Mouse (Mus musculus) midbrain, embryonic 15.5 days (tissue): ENCODE results near the gene Rora. TPM values are rescaled to one million over a fixed set of nuclear protein-coding genes. Genes with fewer than 3 reads are reported as not detected.

ENCODE experiments used
- ATAC-seq: fragments of 200-750 bp; cut with Nextera tagmentation; replicated peaks from 2 replicates; pipeline ENCODE4 v1.8.0; 2017; ENCODE audit warnings: moderate TSS enrichment
- H3K27ac ChIP-seq: fragments of 300-500 bp; sonication (generic); 2 replicates; pipeline ENCODE4 v1.5.1; 2015; ENCODE audit warnings: mild to moderate bottlenecking, inconsistent platforms
- H3K27me3 ChIP-seq: fragments of 300-500 bp; sonication (generic); replicated peaks from 2 replicates; pipeline ENCODE4 v1.6.1; 2015; ENCODE audit warnings: inconsistent platforms
- H3K36me3 ChIP-seq: fragments of 300-500 bp; sonication (generic); replicated peaks from 2 replicates; pipeline ENCODE4 v1.6.1; 2015; ENCODE audit warnings: inconsistent platforms
- H3K4me1 ChIP-seq: fragments of 300-500 bp; sonication (generic); 2 replicates; pipeline ENCODE4 v1.6.1; 2015; ENCODE audit warnings: inconsistent platforms
- H3K4me2 ChIP-seq: fragments of 300-500 bp; sonication (generic); 2 replicates; pipeline ENCODE4 v1.6.1; 2015; ENCODE audit warnings: inconsistent platforms, mild to moderate bottlenecking, moderate library complexity
- H3K4me3 ChIP-seq: fragments of 300-500 bp; sonication (generic); 2 replicates; pipeline ENCODE4 v1.5.1; 2015; ENCODE audit warnings: mild to moderate bottlenecking, inconsistent platforms
- H3K9ac ChIP-seq: fragments of 300-500 bp; sonication (generic); 2 replicates; pipeline ENCODE4 v1.6.1; 2015; ENCODE audit warnings: mild to moderate bottlenecking, inconsistent platforms
- H3K9me3 ChIP-seq: fragments of 300-500 bp; sonication (generic); 2 replicates; pipeline ENCODE4 v1.6.1; 2016; ENCODE audit warnings: inconsistent platforms
- WGBS: fragments of 180-500 bp; shearing (Covaris S2); methylation state at CpG from one replicate; pipeline ENCODE4 v1.1.7; 2015; ENCODE audit warnings: mixed read lengths; 5-methylcytosine and 5-hydroxymethylcytosine counted together
- polyA plus RNA-seq: library from polyadenylated mRNA; unstranded; fragments of >200 nt; fragmentation: Nextera tagmentation; extraction: Ambion mirVana; gene quantifications from 2 replicates; pipeline ENCODE4 v1.2.1, GENCODE M21; 2015

Gene Rora
- polyA plus RNA-seq, 1 experiment from 2014 or later = 43.9 TPM

DNA sequence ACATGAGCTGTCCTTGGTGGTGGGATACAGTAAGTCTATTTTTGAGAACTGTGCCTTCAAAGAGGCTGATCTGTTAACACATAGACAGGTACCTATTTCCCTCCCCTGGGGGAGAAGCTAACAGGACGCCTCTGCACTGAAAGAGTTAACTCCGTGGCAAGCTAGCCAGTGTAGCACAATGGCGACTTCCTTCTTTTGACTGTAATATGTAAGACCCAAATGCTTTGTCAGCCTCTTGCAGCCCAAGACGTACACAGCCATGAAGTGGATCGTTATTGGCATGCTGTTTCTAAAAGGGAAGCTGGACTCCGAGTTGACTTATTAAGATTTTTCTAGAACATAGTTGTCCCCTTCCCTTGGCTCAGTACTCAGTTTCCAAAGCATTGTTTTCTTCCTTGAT, 229.4 kb downstream of the Rora start:
- no peaks in the 10 kb centered on the region for H3K27me3 ChIP-seq
- no peak overlapping the region for H3K27ac ChIP-seq
- peaks cover 21% of the 10 kb centered on the region for H3K4me1 ChIP-seq
- H3K4me3 ChIP-seq = no peak overlapping the region
- no peak overlapping the region for H3K4me2 ChIP-seq
- 48% methylated on average over 6 of the region's 6 CpGs for WGBS
- no peaks in the 10 kb centered on the region for H3K9me3 ChIP-seq
- no peaks in the 10 kb centered on the region for H3K36me3 ChIP-seq
- no peak for ATAC-seq
- no peak overlapping the region for H3K9ac ChIP-seq

DNA sequence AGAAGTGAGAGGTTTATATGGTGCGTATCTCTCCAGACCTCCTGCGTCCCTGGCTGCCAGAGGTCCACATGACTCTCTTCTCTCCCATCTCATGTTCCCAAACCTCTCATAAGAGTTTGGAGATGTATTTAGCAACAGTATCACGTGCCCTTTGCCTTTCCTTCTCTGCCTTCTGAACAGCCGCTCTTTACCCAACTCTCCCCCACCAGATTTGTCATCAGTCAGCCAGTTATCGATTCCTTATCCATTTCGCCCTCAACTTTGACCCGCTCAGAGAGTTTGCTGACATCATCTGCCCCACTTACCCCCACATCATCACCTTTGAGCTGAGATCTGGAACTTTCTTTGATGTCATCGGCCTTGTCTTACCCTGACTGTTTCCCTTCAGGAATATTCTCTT, 230.1 kb downstream of the Rora start:
- H3K27ac ChIP-seq = no peak overlapping the region
- H3K9me3 ChIP-seq = no peaks in the 10 kb centered on the region
- 95% methylated on average over 8 of the region's 8 CpGs for WGBS
- no peaks in the 10 kb centered on the region for H3K36me3 ChIP-seq
- peaks cover 21% of the 10 kb centered on the region for H3K4me1 ChIP-seq
- ATAC-seq = no peak
- H3K9ac ChIP-seq = no peak overlapping the region
- H3K27me3 ChIP-seq = no peaks in the 10 kb centered on the region
- H3K4me3 ChIP-seq = no peak overlapping the region
- no peak overlapping the region for H3K4me2 ChIP-seq

DNA sequence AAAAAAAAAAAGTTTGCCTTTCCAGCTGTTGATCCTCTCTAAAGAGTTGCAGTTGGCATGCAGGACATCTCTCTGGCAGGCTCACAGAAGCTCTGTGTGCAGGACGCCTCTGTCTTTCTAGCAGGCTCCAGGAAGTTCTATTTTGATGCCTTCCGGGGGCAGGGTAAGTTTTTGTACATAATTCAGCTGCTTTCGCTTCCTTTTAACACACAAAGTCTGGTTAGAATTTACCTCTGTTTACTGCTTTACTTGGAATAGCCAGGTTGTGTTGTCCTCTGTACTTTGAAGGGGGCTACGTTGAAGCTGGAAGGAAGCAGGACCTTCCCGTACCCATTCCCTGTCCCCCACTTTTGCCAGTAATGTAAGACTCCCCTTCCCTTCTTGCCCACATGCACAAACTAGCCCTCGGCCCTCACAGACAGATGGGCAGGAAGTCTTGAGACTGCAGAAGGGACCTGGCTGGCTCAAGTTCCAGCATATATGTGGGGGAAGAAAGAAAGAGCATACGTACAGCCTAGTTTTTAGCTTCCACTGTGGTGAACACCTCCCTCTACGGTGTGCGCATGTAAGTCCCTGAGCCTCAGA, 231.0 kb downstream of the Rora start:
- Histone ChIP-seq H3K27me3 (no peaks in the 10 kb centered on the region), H3K27ac (no peak overlapping the region), H3K9me3 (no peaks in the 10 kb centered on the region), H3K36me3 (no peaks in the 10 kb centered on the region), H3K4me1 (peaks cover 21% of the 10 kb centered on the region), H3K4me2 (no peak overlapping the region), H3K9ac (no peak overlapping the region), H3K4me3 (no peak overlapping the region)
- ATAC-seq = no peak
- WGBS = 85% methylated on average over 9 of the region's 9 CpGs

DNA sequence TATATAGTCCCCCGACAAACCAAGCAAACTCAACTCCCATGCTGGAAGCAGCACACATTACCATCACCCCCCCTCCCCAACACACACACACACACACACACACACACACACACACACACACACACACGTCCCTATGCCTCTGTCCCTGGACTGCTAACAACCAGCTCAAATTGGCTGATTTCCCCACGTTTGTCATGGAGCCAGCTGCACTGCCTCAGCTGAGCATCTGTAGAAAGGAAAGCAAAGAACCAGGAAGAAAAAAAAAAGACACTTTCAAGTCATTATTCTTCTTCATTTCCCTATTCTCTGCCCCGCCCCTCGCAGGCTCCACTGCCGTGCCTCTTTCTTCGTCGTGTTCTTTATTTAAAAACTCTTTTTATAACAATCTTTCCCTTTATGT, 235.1 kb downstream of the Rora start:
- H3K4me3 ChIP-seq = no peak overlapping the region
- no peaks in the 10 kb centered on the region; the same call in 1 of the 2 replicates for H3K4me1 ChIP-seq
- ATAC-seq = peak; percentile 50; the same call in 1 of the 2 replicates
- H3K27ac ChIP-seq = no peak overlapping the region
- H3K9me3 ChIP-seq = no peaks in the 10 kb centered on the region
- WGBS = 32% methylated on average over 8 of the region's 8 CpGs
- H3K27me3 ChIP-seq = no peaks in the 10 kb centered on the region
- no peak overlapping the region for H3K4me2 ChIP-seq
- H3K9ac ChIP-seq = no peak overlapping the region
- H3K36me3 ChIP-seq = no peaks in the 10 kb centered on the region

DNA sequence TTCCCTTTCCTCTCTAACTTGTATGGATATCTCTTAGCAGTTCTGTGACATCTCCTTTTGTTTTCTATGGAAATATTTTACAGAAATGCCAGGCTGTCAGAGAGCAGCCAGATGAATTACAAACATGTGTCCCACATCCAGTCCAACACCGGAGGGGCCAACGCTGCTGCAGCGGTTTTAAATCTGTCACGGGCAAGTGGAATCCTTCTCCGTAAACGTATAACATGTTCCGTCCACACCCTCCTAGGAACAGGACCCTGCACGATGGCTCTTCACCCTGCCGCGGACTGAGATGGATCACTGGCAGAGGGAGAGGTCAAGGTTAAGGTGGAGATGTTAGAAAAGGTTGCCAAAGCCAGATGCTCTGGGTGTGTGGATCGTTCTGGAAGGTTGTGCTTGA, 237.8 kb downstream of the Rora start:
- Histone ChIP-seq H3K4me2 (no peak overlapping the region), H3K36me3 (no peaks in the 10 kb centered on the region), H3K4me3 (no peak overlapping the region), H3K27me3 (no peaks in the 10 kb centered on the region), H3K27ac (no peak overlapping the region), H3K9me3 (no peaks in the 10 kb centered on the region), H3K9ac (no peak overlapping the region), H3K4me1 (no peaks in the 10 kb centered on the region; the same call in 1 of the 2 replicates)
- WGBS = 90% methylated on average over 11 of the region's 11 CpGs
- ATAC-seq = no peak

DNA sequence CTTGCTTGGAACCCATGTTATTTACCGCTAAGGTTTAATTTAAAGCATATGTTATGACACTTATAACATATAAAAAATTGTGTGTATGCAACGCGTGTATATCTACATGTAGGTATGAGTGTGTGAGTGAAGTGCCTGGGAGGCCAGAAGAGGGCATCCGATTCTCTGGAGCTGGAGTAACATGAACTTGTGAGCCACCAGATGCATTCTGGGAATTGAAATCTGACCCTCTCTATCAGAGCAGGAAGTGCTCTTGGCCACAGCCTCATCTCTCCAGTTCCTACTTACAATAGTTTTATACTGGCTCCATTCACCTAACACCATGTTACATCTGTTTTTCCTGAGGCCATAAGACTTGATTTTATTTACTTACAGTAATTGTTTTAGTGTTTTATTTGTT, 238.8 kb downstream of the Rora start:
- Histone ChIP-seq H3K9ac (no peak overlapping the region), H3K4me1 (no peaks in the 10 kb centered on the region; the same call in 1 of the 2 replicates), H3K9me3 (no peaks in the 10 kb centered on the region), H3K27ac (no peak overlapping the region), H3K27me3 (no peaks in the 10 kb centered on the region), H3K36me3 (no peaks in the 10 kb centered on the region), H3K4me3 (no peak overlapping the region), H3K4me2 (no peak overlapping the region)
- 94% methylated on average over 4 of the region's 4 CpGs for WGBS
- no peak for ATAC-seq

DNA sequence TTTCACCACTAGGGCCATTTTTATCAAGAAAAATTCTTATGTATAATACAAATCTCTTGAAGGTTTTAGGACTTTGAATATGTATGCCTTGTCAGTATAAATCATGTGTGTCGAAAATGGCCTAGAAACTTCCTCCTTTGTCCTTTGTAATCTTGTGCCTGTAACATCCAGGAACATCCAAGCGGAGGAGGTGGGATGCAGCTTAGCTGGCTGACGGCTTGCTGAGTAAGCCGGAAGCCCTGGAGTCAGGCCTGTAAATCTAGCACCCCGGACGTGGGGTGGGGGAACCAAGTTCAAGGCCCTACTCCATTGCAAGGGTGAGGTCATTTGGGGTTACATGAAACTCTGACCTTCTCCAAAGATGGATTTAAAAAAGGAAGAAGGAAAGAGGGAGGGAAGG, 239.3 kb downstream of the Rora start:
- Histone ChIP-seq H3K27ac (no peak overlapping the region), H3K4me2 (no peak overlapping the region), H3K4me1 (no peaks in the 10 kb centered on the region; the same call in 1 of the 2 replicates), H3K36me3 (no peaks in the 10 kb centered on the region), H3K4me3 (no peak overlapping the region), H3K9ac (no peak overlapping the region), H3K9me3 (no peaks in the 10 kb centered on the region), H3K27me3 (no peaks in the 10 kb centered on the region)
- ATAC-seq = no peak
- 79% methylated on average over 6 of the region's 6 CpGs for WGBS

DNA sequence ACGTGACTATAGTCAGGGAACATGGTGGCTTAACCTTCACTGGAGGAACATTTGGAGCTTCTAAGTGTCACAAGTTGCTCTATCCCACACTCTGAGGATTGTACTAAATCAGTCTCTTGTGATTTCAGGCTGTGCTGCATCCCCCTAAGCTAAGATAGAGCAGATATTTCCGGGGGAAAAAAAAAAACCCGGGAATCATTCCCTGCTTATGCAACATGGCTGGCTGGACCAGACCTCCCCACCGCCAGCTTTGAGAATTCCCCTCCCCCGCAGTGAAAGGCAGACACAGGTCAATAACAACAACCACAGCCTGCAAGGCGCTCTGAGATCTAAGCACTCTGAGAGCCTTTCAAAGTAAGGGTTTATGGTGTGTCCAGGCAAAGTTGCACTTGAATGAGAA, 244.7 kb downstream of the Rora start:
- no peaks in the 10 kb centered on the region for H3K9me3 ChIP-seq
- no peak overlapping the region for H3K27ac ChIP-seq
- no peaks in the 10 kb centered on the region for H3K36me3 ChIP-seq
- 72% methylated on average over 6 of the region's 6 CpGs for WGBS
- H3K4me1 ChIP-seq = no peaks in the 10 kb centered on the region; the same call in 1 of the 2 replicates
- ATAC-seq = no peak
- no peak overlapping the region for H3K4me3 ChIP-seq
- no peak overlapping the region for H3K4me2 ChIP-seq
- H3K27me3 ChIP-seq = no peaks in the 10 kb centered on the region
- no peak overlapping the region for H3K9ac ChIP-seq

DNA sequence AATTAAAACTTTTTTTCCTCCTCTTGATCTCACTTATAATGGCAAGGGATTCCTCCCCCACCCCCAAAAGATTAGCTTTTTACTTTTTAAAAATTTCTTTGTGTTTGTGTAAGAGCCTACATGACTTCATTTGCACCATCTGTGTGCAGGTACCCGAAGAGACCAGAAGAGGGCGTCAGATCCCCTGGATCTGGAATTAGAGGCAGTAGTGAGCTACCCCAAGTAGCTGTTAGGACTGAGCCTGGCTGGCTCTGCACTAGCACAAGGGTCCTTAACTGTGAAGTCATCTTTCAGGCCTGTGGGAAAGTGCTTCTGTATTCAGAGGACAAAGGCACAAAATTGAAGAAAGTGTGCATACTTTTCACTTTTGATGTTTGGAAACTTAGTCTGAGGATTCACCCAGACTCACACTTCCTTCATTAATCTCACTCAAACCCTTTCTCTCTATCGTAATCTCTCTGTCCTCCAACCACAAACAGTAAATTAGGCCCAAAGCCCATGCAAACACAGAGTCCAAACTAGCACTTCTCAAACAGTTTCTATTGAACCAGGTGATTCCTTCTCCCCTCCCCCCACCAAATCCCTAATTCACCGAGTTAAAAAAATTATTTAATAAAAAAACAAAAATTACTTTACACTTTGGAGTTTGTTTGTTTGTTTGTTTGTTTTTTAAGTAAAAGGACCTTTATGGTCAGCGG, 246.1 kb downstream of the Rora start:
- Histone ChIP-seq H3K4me1 (no peaks in the 10 kb centered on the region; the same call in 1 of the 2 replicates), H3K27me3 (no peaks in the 10 kb centered on the region), H3K36me3 (no peaks in the 10 kb centered on the region), H3K9me3 (no peaks in the 10 kb centered on the region), H3K27ac (no peak overlapping the region), H3K4me3 (no peak overlapping the region), H3K4me2 (no peak overlapping the region), H3K9ac (no peak overlapping the region)
- no peak for ATAC-seq
- 84% methylated on average over 5 of the region's 5 CpGs for WGBS

DNA sequence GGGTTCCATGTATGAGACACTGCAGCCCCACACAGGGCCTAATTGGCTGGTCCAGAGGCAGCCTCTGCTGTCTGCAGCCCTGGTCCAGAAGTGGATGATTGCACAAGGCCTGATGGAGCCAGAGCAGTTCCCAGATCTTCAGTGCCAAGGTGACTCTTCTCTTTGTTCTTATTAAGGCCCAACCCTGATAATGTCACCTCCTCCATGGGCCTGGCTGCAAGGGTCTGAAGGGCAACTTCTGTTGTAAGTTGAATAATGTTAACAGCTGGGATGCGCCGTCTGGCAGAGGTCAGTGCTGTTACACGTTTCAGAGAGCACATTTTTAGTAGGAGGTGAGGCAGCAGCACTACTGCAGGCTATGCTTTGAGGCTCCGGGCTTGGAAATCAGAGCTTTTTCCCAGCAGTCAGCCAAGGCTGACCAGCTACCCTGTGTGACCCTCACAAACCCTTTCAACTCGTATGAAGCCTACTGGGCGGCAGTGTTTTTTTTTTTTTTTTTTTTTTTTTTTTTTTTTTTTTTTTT, 252.8 kb downstream of the Rora start:
- H3K4me2 ChIP-seq = no peak overlapping the region
- WGBS = 71% methylated on average over 6 of the region's 6 CpGs
- no peak overlapping the region for H3K9ac ChIP-seq
- no peaks in the 10 kb centered on the region for H3K27me3 ChIP-seq
- H3K27ac ChIP-seq = no peak overlapping the region
- no peaks in the 10 kb centered on the region for H3K4me1 ChIP-seq
- ATAC-seq = no peak
- H3K36me3 ChIP-seq = no peaks in the 10 kb centered on the region
- no peaks in the 10 kb centered on the region for H3K9me3 ChIP-seq
- no peak overlapping the region for H3K4me3 ChIP-seq

DNA sequence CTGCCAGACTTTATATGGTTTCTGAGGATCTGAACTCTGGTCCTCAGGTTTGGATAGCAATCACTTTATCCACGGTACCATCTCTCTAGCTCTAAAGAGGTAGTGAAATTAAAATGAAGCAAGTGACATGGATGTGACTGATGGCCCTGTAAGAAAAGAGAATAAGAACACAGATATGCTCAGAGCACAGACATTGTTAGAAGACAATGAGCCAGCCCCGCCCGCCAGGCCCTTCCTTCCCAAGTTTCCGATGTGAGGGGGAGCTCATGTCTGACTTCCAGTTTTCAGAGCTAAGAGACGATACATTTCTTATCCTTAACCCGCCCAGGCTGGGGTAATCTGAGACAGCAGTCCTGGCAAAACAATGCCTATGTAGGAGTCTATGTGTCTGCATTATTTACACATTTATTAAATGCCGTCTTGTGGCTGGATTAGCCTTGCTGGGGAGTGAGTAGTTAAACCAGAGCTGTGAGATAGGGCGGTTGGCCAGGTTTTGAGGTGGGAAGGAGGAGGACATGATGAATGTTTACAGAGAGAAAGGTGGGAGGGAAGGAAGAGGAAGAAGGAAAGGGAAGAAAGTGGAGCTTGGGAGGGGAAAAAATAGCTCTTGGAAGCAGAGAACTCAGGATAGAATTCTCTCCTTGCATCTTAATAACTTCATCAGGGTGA, 259.0 kb downstream of the Rora start:
- no peaks in the 10 kb centered on the region for H3K27me3 ChIP-seq
- 43% methylated on average over 8 of the region's 8 CpGs for WGBS
- H3K4me3 ChIP-seq = no peak overlapping the region
- no peak overlapping the region for H3K9ac ChIP-seq
- H3K9me3 ChIP-seq = no peaks in the 10 kb centered on the region
- peaks cover 9% of the 10 kb centered on the region for H3K4me1 ChIP-seq
- no peaks in the 10 kb centered on the region for H3K36me3 ChIP-seq
- no peak for ATAC-seq
- H3K27ac ChIP-seq = no peak overlapping the region
- no peak overlapping the region for H3K4me2 ChIP-seq

DNA sequence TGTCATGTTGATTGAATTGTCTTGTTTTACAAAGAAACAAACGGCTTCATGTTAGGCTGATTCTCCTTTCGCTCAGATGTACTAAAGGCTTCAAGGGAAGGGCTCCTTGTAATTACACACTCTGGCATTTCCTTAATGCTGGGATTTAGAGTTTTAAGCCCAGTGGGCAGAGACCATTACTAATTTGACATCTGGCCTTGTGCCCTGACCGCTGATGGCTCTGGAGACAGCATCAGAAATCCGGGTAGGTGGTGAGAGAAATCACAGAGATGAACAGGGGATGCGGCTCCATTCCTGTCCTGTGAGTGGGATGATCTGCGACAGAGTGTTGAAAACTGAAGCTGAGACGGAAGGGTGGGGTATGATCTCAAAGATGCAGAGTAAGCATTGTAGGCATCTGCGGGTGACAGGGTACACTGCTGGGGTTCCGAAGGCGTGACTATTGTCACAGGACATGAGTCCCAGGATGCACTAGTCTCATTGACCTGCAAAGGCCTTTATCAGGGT, 259.7 kb downstream of the Rora start:
- no peaks in the 10 kb centered on the region for H3K27me3 ChIP-seq
- no peak overlapping the region for H3K4me3 ChIP-seq
- H3K9me3 ChIP-seq = no peaks in the 10 kb centered on the region
- ATAC-seq = no peak
- WGBS = 54% methylated on average over 10 of the region's 10 CpGs
- H3K27ac ChIP-seq = no peak overlapping the region
- H3K9ac ChIP-seq = no peak overlapping the region
- H3K4me2 ChIP-seq = no peak overlapping the region
- no peaks in the 10 kb centered on the region for H3K36me3 ChIP-seq
- H3K4me1 ChIP-seq = peaks cover 9% of the 10 kb centered on the region
